Mouse (Mus musculus) ES-Bruce4 (cell line): ENCODE results near the gene Rd3. TPM values are rescaled to one million over a fixed set of nuclear protein-coding genes. Genes with fewer than 3 reads are reported as not detected.

Experiments used
- H3K27ac ChIP-seq: 2 replicates; pipeline ENCODE4 v1.5.1; 2012; ENCODE audit warnings: low read length, inconsistent platforms; ENCODE audit not compliant: insufficient read depth
- H3K27me3 ChIP-seq: 2 replicates; pipeline ENCODE4 v1.6.1; 2012; ENCODE audit warnings: mild to moderate bottlenecking, low read length, inconsistent platforms; ENCODE audit not compliant: control insufficient read depth, poor library complexity, insufficient read depth, severe bottlenecking
- H3K36me3 ChIP-seq: 2 replicates; pipeline ENCODE4 v1.6.1; 2012; ENCODE audit warnings: inconsistent platforms, mild to moderate bottlenecking, low read length, moderate library complexity; ENCODE audit not compliant: control insufficient read depth, poor library complexity, insufficient read depth, severe bottlenecking
- H3K4me1 ChIP-seq: one replicate; pipeline ENCODE4 v1.8.1; 2011; ENCODE audit warnings: low read length; ENCODE audit not compliant: control insufficient read depth, insufficient read depth
- H3K4me3 ChIP-seq: 2 replicates; pipeline ENCODE4 v1.5.1; 2011; ENCODE audit warnings: low read depth, mild to moderate bottlenecking, low read length
- H3K9ac ChIP-seq: 2 replicates; pipeline ENCODE4 v1.6.1; 2012; ENCODE audit warnings: low read depth, mild to moderate bottlenecking, inconsistent platforms; ENCODE audit not compliant: poor library complexity, severe bottlenecking
- H3K9me3 ChIP-seq: replicated peaks from 2 replicates; pipeline ENCODE4 v1.6.1; 2012; ENCODE audit warnings: mild to moderate bottlenecking, low read length, inconsistent platforms; ENCODE audit not compliant: control insufficient read depth, poor library complexity, insufficient read depth, severe bottlenecking
- CTCF ChIP-seq: IDR thresholded peaks from one replicate; pipeline ENCODE4 v1.8.1; 2011; ENCODE audit warnings: low read depth, low read length
- EP300 ChIP-seq: IDR thresholded peaks from 2 replicates; pipeline ENCODE4 v1.6.1; 2011; ENCODE audit warnings: low read depth, low read length; ENCODE audit not compliant: insufficient read depth
- POLR2A ChIP-seq: IDR thresholded peaks from one replicate; pipeline ENCODE4 v1.8.1; 2011; ENCODE audit warnings: low read length; ENCODE audit not compliant: insufficient read depth
- polyA plus RNA-seq: library from polyadenylated mRNA; stranded (reverse); fragments of >200 nt; gene quantifications from 2 replicates; pipeline ENCODE4 v1.2.4, GENCODE M21; 2011; ENCODE audit warnings: low read depth; ENCODE audit not compliant: missing spikeins, insufficient read depth, insufficient read length

Gene Rd3
- polyA plus RNA-seq, 1 experiment = not detected

- TF ChIP-seq EP300 = no peak
- TF ChIP-seq CTCF = peak; percentile 72
- no peaks in the 10 kb centered on the region for H3K4me1 ChIP-seq
- no peaks in the 10 kb centered on the region for H3K36me3 ChIP-seq
- no peaks in the 10 kb centered on the region for H3K27me3 ChIP-seq
- no peaks in the 10 kb centered on the region for H3K9me3 ChIP-seq
- no peak overlapping the region for H3K4me3 ChIP-seq
- H3K27ac ChIP-seq = no peak overlapping the region
- no peak overlapping the region for H3K9ac ChIP-seq
These were observed 18.3 kb downstream of the Rd3 start for GRCm38 (mm10) chr1:191995488-191995887.

GRCm38 (mm10) chr1:191995916-191996315 lies 18.7 kb downstream of the Rd3 start:
- no peaks in the 10 kb centered on the region for H3K4me1 ChIP-seq
- no peaks in the 10 kb centered on the region for H3K9me3 ChIP-seq
- no peak for TF ChIP-seq CTCF
- TF ChIP-seq POLR2A = no peak
- H3K4me3 ChIP-seq = no peak overlapping the region
- H3K9ac ChIP-seq = no peak overlapping the region
- H3K27ac ChIP-seq = no peak overlapping the region
- H3K27me3 ChIP-seq = no peaks in the 10 kb centered on the region
- H3K36me3 ChIP-seq = no peaks in the 10 kb centered on the region

- Histone ChIP-seq H3K9me3 (no peaks in the 10 kb centered on the region), H3K4me3 (no peak overlapping the region), H3K27me3 (no peaks in the 10 kb centered on the region), H3K36me3 (no peaks in the 10 kb centered on the region), H3K9ac (no peak overlapping the region), H3K27ac (no peak overlapping the region), H3K4me1 (no peaks in the 10 kb centered on the region)
- no peak for TF ChIP-seq POLR2A
- TF ChIP-seq EP300 = no peak
- TF ChIP-seq CTCF = no peak
These were observed 19.5 kb downstream of the Rd3 start for GRCm38 (mm10) chr1:191996621-191997185.

GRCm38 (mm10) chr1:191999022-191999421 lies 21.9 kb downstream of the Rd3 start:
- Histone ChIP-seq H3K4me3 (no peak overlapping the region), H3K27me3 (no peaks in the 10 kb centered on the region), H3K27ac (no peak overlapping the region), H3K4me1 (no peaks in the 10 kb centered on the region), H3K9ac (no peak overlapping the region), H3K36me3 (no peaks in the 10 kb centered on the region), H3K9me3 (no peaks in the 10 kb centered on the region)
- TF ChIP-seq POLR2A (no peak), EP300 (no peak), CTCF (no peak)

Other genes with a start within 250 kb of the Rd3 start
- gene Nek2, start 155.9 kb upstream of the Rd3 start, polyA plus RNA-seq = 79.5 and 80.3 TPM in 2 replicates
- gene Slc30a1, start 70.6 kb upstream of the Rd3 start, polyA plus RNA-seq = 9.5 and 10.1 TPM in 2 replicates
- 0.81 and 2.6 TPM in 2 replicates for gene Traf5, start 115.2 kb downstream of the Rd3 start, polyA plus RNA-seq
- gene Rcor3, start 160.7 kb downstream of the Rd3 start, polyA plus RNA-seq = 16.4 and 19.1 TPM in 2 replicates
- 0.26 and 0.27 TPM in 2 replicates for gene Kcnh1, start 213.4 kb downstream of the Rd3 start, polyA plus RNA-seq